Mouse (Mus musculus): Measurements from ENCODE around the gene Clock. TPM values are rescaled to one million over a fixed set of nuclear protein-coding genes. Genes with fewer than 3 reads are reported as not detected.

Gene Clock
- polyA plus RNA-seq (2015; fragmentation: Nextera tagmentation; extraction: Ambion mirVana): 11.4 and 13.5 TPM in 2 replicates

- Histone ChIP-seq H3K9ac (peak within 1 kb of the TSS; percentile 93), H3K4me3 (replicated peaks) (peak within 1 kb of the TSS; percentile 98), H3K36me3 (no peaks in the 10 kb centered on the region), H3K27me3 (replicated peaks) (no peaks in the 10 kb centered on the region), H3K9me3 (no peaks in the 10 kb centered on the region), H3K4me2 (replicated peaks) (peak within 1 kb of the TSS; percentile 83), H3K27ac (peak within 1 kb of the TSS; percentile 99), H3K4me1 (replicated peaks) (0 out of 2 replicates have a peak, but pooled peaks cover 9% of the 10 kb centered on the region)
- under 1% methylated on average over 95 of the region's 104 CpGs for WGBS
- ATAC-seq: peak; percentile 82
Measured at GRCm38 (mm10) chr5:76304452-76305341, at the start of gene Clock. Gene Clock (minus strand): TSS chr5:76304792.

- H3K4me3 ChIP-seq (replicated peaks): no peak overlapping the region
- no peaks in the 10 kb centered on the region for H3K27me3 ChIP-seq (replicated peaks)
- no peaks in the 10 kb centered on the region for H3K4me1 ChIP-seq (replicated peaks)
- H3K9me3 ChIP-seq: no peaks in the 10 kb centered on the region
- no peak overlapping the region for H3K4me2 ChIP-seq (replicated peaks)
- no peaks in the 10 kb centered on the region for H3K36me3 ChIP-seq
- H3K9ac ChIP-seq: no peak overlapping the region
- no peak overlapping the region for H3K27ac ChIP-seq
- 45% methylated on average over 7 of the region's 7 CpGs for WGBS
- no peak for ATAC-seq
Measured at GRCm38 (mm10) chr5:76351953-76352611, 47.5 kb upstream of the Clock start.

GRCm38 (mm10) chr5:76351537-76351936 is 46.9 kb upstream of the Clock start:
- Histone ChIP-seq H3K36me3 (no peaks in the 10 kb centered on the region), H3K27me3 (replicated peaks) (no peaks in the 10 kb centered on the region), H3K4me3 (replicated peaks) (no peak overlapping the region), H3K27ac (no peak overlapping the region), H3K4me1 (replicated peaks) (no peaks in the 10 kb centered on the region), H3K9ac (no peak overlapping the region), H3K9me3 (no peaks in the 10 kb centered on the region), H3K4me2 (replicated peaks) (no peak overlapping the region)
- WGBS: 83% methylated on average over 5 of the region's 5 CpGs
- no peak for ATAC-seq

GRCm38 (mm10) chr5:76346137-76346536 is 41.5 kb upstream of the Clock start:
- WGBS: 61% methylated on average over 2 of the region's 2 CpGs

GRCm38 (mm10) chr5:76340931-76341330 is 36.3 kb upstream of the Clock start:
- Histone ChIP-seq H3K9ac (no peak overlapping the region), H3K4me3 (replicated peaks) (no peak overlapping the region), H3K36me3 (no peaks in the 10 kb centered on the region), H3K4me1 (replicated peaks) (no peaks in the 10 kb centered on the region), H3K4me2 (replicated peaks) (no peak overlapping the region), H3K27ac (no peak overlapping the region), H3K27me3 (replicated peaks) (no peaks in the 10 kb centered on the region), H3K9me3 (no peaks in the 10 kb centered on the region)
- WGBS: 53% methylated on average over 2 of the region's 2 CpGs
- ATAC-seq: peak; percentile 49; the same call in 1 of the 2 replicates

More at GRCm38 (mm10) chr5:76346137-76346536, 41.5 kb upstream of the Clock start:
- H3K4me2 ChIP-seq (replicated peaks): no peak overlapping the region
- H3K27ac ChIP-seq: no peak overlapping the region
- no peak for ATAC-seq
- no peaks in the 10 kb centered on the region for H3K4me1 ChIP-seq (replicated peaks)
- no peaks in the 10 kb centered on the region for H3K36me3 ChIP-seq
- no peaks in the 10 kb centered on the region for H3K27me3 ChIP-seq (replicated peaks)
- H3K4me3 ChIP-seq (replicated peaks): no peak overlapping the region
- H3K9ac ChIP-seq: no peak overlapping the region
- H3K9me3 ChIP-seq: no peaks in the 10 kb centered on the region

- Histone ChIP-seq H3K27ac (no peak overlapping the region), H3K9me3 (no peaks in the 10 kb centered on the region), H3K4me2 (replicated peaks) (no peak overlapping the region), H3K27me3 (replicated peaks) (no peaks in the 10 kb centered on the region), H3K4me3 (replicated peaks) (no peak overlapping the region), H3K36me3 (no peaks in the 10 kb centered on the region), H3K4me1 (replicated peaks) (no peaks in the 10 kb centered on the region), H3K9ac (no peak overlapping the region)
- no peak for ATAC-seq
- 82% methylated on average over 8 of the region's 8 CpGs for WGBS
Measured at GRCm38 (mm10) chr5:76337100-76337499, 32.5 kb upstream of the Clock start.

GRCm38 (mm10) chr5:76333833-76334232 is 29.2 kb upstream of the Clock start:
- Histone ChIP-seq H3K9ac (no peak overlapping the region), H3K4me1 (replicated peaks) (no peaks in the 10 kb centered on the region), H3K27me3 (replicated peaks) (no peaks in the 10 kb centered on the region), H3K4me2 (replicated peaks) (no peak overlapping the region), H3K9me3 (no peaks in the 10 kb centered on the region), H3K27ac (no peak overlapping the region), H3K36me3 (no peaks in the 10 kb centered on the region), H3K4me3 (replicated peaks) (no peak overlapping the region)
- ATAC-seq: no peak
- 87% methylated on average over 4 of the region's 4 CpGs for WGBS

GRCm38 (mm10) chr5:76330953-76331352 is 26.4 kb upstream of the Clock start, which contains the start of gene Pdcl2:
Gene Pdcl2 (minus strand): TSS chr5:76331156.
- Histone ChIP-seq H3K4me3 (replicated peaks) (no peak within 1 kb of the TSS), H3K27ac (no peak within 1 kb of the TSS), H3K36me3 (no peaks in the 10 kb centered on the region), H3K4me2 (replicated peaks) (no peak within 1 kb of the TSS), H3K4me1 (replicated peaks) (no peaks in the 10 kb centered on the region), H3K27me3 (replicated peaks) (no peaks in the 10 kb centered on the region), H3K9me3 (no peaks in the 10 kb centered on the region), H3K9ac (no peak within 1 kb of the TSS)
- ATAC-seq: no peak
- 89% methylated on average over 7 of the region's 7 CpGs for WGBS

GRCm38 (mm10) chr5:76327296-76327695 is 22.7 kb upstream of the Clock start:
- no peak overlapping the region for H3K9ac ChIP-seq
- no peaks in the 10 kb centered on the region for H3K36me3 ChIP-seq
- no peak overlapping the region for H3K27ac ChIP-seq
- no peak overlapping the region for H3K4me3 ChIP-seq (replicated peaks)
- H3K4me1 ChIP-seq (replicated peaks): no peaks in the 10 kb centered on the region
- no peaks in the 10 kb centered on the region for H3K27me3 ChIP-seq (replicated peaks)
- WGBS: 53% methylated on average over 2 of the region's 2 CpGs
- H3K9me3 ChIP-seq: no peaks in the 10 kb centered on the region
- ATAC-seq: no peak
- no peak overlapping the region for H3K4me2 ChIP-seq (replicated peaks)

- Histone ChIP-seq H3K36me3 (no peaks in the 10 kb centered on the region), H3K4me2 (replicated peaks) (no peak overlapping the region), H3K4me3 (replicated peaks) (no peak overlapping the region), H3K4me1 (replicated peaks) (no peaks in the 10 kb centered on the region), H3K27ac (no peak overlapping the region), H3K9ac (no peak overlapping the region), H3K9me3 (no peaks in the 10 kb centered on the region), H3K27me3 (replicated peaks) (no peaks in the 10 kb centered on the region)
- no peak for ATAC-seq
- 87% methylated on average over 4 of the region's 4 CpGs for WGBS
Measured at GRCm38 (mm10) chr5:76325113-76325512, 20.5 kb upstream of the Clock start.

- Histone ChIP-seq H3K27ac (no peak overlapping the region), H3K9me3 (no peaks in the 10 kb centered on the region)
- 62% methylated on average over 11 of the region's 11 CpGs for WGBS
Measured at GRCm38 (mm10) chr5:76321249-76322196, 16.9 kb upstream of the Clock start.

More at GRCm38 (mm10) chr5:76321249-76322196, 16.9 kb upstream of the Clock start:
- Histone ChIP-seq H3K4me1 (replicated peaks) (no peaks in the 10 kb centered on the region), H3K4me3 (replicated peaks) (no peak overlapping the region), H3K4me2 (replicated peaks) (no peak overlapping the region), H3K36me3 (no peaks in the 10 kb centered on the region), H3K9ac (no peak overlapping the region), H3K27me3 (replicated peaks) (no peaks in the 10 kb centered on the region)
- ATAC-seq: 0 out of 2 replicates have a peak, but pooled peaks have one; percentile 31
